Mouse (Mus musculus) neural tube, embryonic 11.5 days (tissue): ENCODE data around the gene Smim4. TPM values are rescaled to one million over a fixed set of nuclear protein-coding genes. Genes with fewer than 3 reads are reported as not detected.
A peak's percentile ranks its signal among the peaks of the same experiment; 100 is the strongest.

Experiments used
- ATAC-seq: fragments of 200-750 bp; cut with Nextera tagmentation; 2 replicates; pipeline ENCODE4 v1.8.0; 2017; ENCODE audit warnings: moderate number of reproducible peaks, mild to moderate bottlenecking, moderate TSS enrichment, moderate library complexity; ENCODE audit not compliant: insufficient read depth, low FRiP score, low TSS enrichment
- DNase-seq: peaks from one replicate; pipeline ENCODE4 v3.0.0-alpha.2; 2015; ENCODE audit warnings: low spot score
- H3K27ac ChIP-seq: fragments of 300-500 bp; sonication (generic); 2 replicates; pipeline ENCODE4 v1.5.1; 2014; ENCODE audit warnings: low read depth, mild to moderate bottlenecking, low read length
- H3K27me3 ChIP-seq: fragments of 300-500 bp; sonication (generic); 2 replicates; pipeline ENCODE4 v1.6.1; 2014; ENCODE audit warnings: mild to moderate bottlenecking, low read length, mixed read lengths; ENCODE audit not compliant: control insufficient read depth, insufficient read depth
- H3K36me3 ChIP-seq: fragments of 300-500 bp; sonication (generic); 2 replicates; pipeline ENCODE4 v1.6.1; 2014; ENCODE audit warnings: mild to moderate bottlenecking, low read length, moderate library complexity, mixed read lengths; ENCODE audit not compliant: control insufficient read depth, insufficient read depth
- H3K4me1 ChIP-seq: fragments of 300-500 bp; sonication (generic); 2 replicates; pipeline ENCODE4 v1.6.1; 2014; ENCODE audit warnings: low read length, mixed read lengths; ENCODE audit not compliant: control insufficient read depth, insufficient read depth
- H3K4me2 ChIP-seq: fragments of 300-500 bp; sonication (generic); 2 replicates; pipeline ENCODE4 v1.6.1; 2014; ENCODE audit warnings: low read depth, mild to moderate bottlenecking, moderate library complexity
- H3K4me3 ChIP-seq: fragments of 300-500 bp; sonication (generic); 2 replicates; pipeline ENCODE4 v1.5.1; 2014; ENCODE audit warnings: low read depth, low read length
- H3K9ac ChIP-seq: fragments of 300-500 bp; sonication (generic); 2 replicates; pipeline ENCODE4 v1.6.1; 2014; ENCODE audit warnings: mild to moderate bottlenecking, low read length
- H3K9me3 ChIP-seq: fragments of 300-500 bp; sonication (generic); 2 replicates; pipeline ENCODE4 v1.6.1; 2016; ENCODE audit warnings: low read length; ENCODE audit not compliant: control insufficient read depth
- WGBS: fragments of 180-500 bp; shearing (Covaris S2); extraction: QIAGEN DNeasy Blood & Tissue Kit; methylation state at CpG from one replicate; pipeline ENCODE4 v1.1.7; 2014; 5-methylcytosine and 5-hydroxymethylcytosine counted together
- polyA plus RNA-seq: library from polyadenylated mRNA; unstranded; fragments of >200 nt; fragmentation: Nextera tagmentation; extraction: Ambion mirVana; gene quantifications from 2 replicates; pipeline ENCODE4 v1.2.1, GENCODE M21; 2014

Smim4 gene
- polyA plus RNA-seq, 1 experiment from 2014 or later, result 62.5 TPM

- no peaks in the 10 kb centered on the region for H3K9me3 ChIP-seq
- no peaks in the 10 kb centered on the region for H3K27me3 ChIP-seq
- H3K4me3 ChIP-seq, result peak overlapping the region; percentile 95
- WGBS, result 0% methylated on average over 43 of the region's 43 CpGs
- H3K4me1 ChIP-seq, result peaks cover 22% of the 10 kb centered on the region
- H3K36me3 ChIP-seq, result peaks cover 14% of the 10 kb centered on the region
- H3K9ac ChIP-seq, result peak overlapping the region; percentile 90
- peak overlapping the region; percentile 87; the same call in 1 of the 2 replicates for H3K27ac ChIP-seq
- ATAC-seq (peak; percentile 16), DNase-seq (peak; percentile 56)
- peak overlapping the region; percentile 93 for H3K4me2 ChIP-seq
Observed at GRCm38 (mm10) chr14:31131272-31131821, 2.6 kb upstream of the Smim4 start.

GRCm38 (mm10) chr14:31130236-31131220 is 1.8 kb upstream of the Smim4 start, which contains the start of gene Nt5dc2:
Gene Nt5dc2, plus strand, starts transcription at chr14:31131053.
- Histone ChIP-seq H3K27me3 (no peaks in the 10 kb centered on the region), H3K36me3 (peaks cover 6% of the 10 kb centered on the region), H3K4me3 (peak within 1 kb of the TSS; percentile 95), H3K9ac (peak within 1 kb of the TSS; percentile 90), H3K27ac (peak within 1 kb of the TSS; percentile 87), H3K9me3 (no peaks in the 10 kb centered on the region), H3K4me2 (peak within 1 kb of the TSS; percentile 93), H3K4me1 (peaks cover 22% of the 10 kb centered on the region)
- WGBS, result 6% methylated on average over 52 of the region's 63 CpGs
- ATAC-seq, result peak; percentile 88
- peak; percentile 98 for DNase-seq

- peaks cover under 1% of the 10 kb centered on the region; the same call in 1 of the 2 replicates for H3K36me3 ChIP-seq
- peak overlapping the region; percentile 90 for H3K9ac ChIP-seq
- peaks cover 22% of the 10 kb centered on the region for H3K4me1 ChIP-seq
- ATAC-seq, result no peak
- no peak for DNase-seq
- no peaks in the 10 kb centered on the region for H3K27me3 ChIP-seq
- H3K27ac ChIP-seq, result peak overlapping the region; percentile 87
- peak overlapping the region; percentile 95 for H3K4me3 ChIP-seq
- peak overlapping the region; percentile 36 for H3K4me2 ChIP-seq
- H3K9me3 ChIP-seq, result no peaks in the 10 kb centered on the region
- 71% methylated on average over 15 of the region's 15 CpGs for WGBS
Observed at GRCm38 (mm10) chr14:31129326-31130235, 825 bp upstream of the Smim4 start.

GRCm38 (mm10) chr14:31128101-31128825 is 493 bp downstream of the Smim4 start:
- Histone ChIP-seq H3K9ac (peak overlapping the region; percentile 72), H3K4me2 (peak overlapping the region; percentile 80), H3K4me1 (peaks cover 21% of the 10 kb centered on the region), H3K36me3 (no peaks in the 10 kb centered on the region), H3K4me3 (peak overlapping the region; percentile 69), H3K27me3 (no peaks in the 10 kb centered on the region), H3K27ac (peak overlapping the region; percentile 63), H3K9me3 (no peaks in the 10 kb centered on the region)
- DNase-seq, result no peak
- no peak; the same call in 1 of the 2 replicates for ATAC-seq
- 3% methylated on average over 23 of the region's 23 CpGs for WGBS

- Histone ChIP-seq H3K4me2 (peak overlapping the region; percentile 19; the same call in 1 of the 2 replicates), H3K4me3 (no peak overlapping the region), H3K9ac (no peak overlapping the region), H3K4me1 (peaks cover 10% of the 10 kb centered on the region), H3K27me3 (no peaks in the 10 kb centered on the region), H3K27ac (no peak overlapping the region), H3K36me3 (no peaks in the 10 kb centered on the region), H3K9me3 (no peaks in the 10 kb centered on the region)
- DNase-seq, result no peak
- ATAC-seq, result no peak
- 92% methylated on average over 8 of the region's 8 CpGs for WGBS
Observed at GRCm38 (mm10) chr14:31126826-31127225, 1.9 kb downstream of the Smim4 start.

GRCm38 (mm10) chr14:31125106-31126075 is 3.4 kb downstream of the Smim4 start:
- Histone ChIP-seq H3K4me2 (no peak overlapping the region), H3K36me3 (no peaks in the 10 kb centered on the region)
- WGBS, result 59% methylated on average over 9 of the region's 9 CpGs

GRCm38 (mm10) chr14:31115522-31115921 is 13.2 kb downstream of the Smim4 start:
- ATAC-seq (no peak), DNase-seq (no peak)
- Histone ChIP-seq H3K9me3 (no peaks in the 10 kb centered on the region), H3K4me1 (no peaks in the 10 kb centered on the region), H3K4me2 (no peak overlapping the region), H3K27me3 (no peaks in the 10 kb centered on the region), H3K9ac (no peak overlapping the region), H3K36me3 (peaks cover 11% of the 10 kb centered on the region), H3K4me3 (no peak overlapping the region), H3K27ac (no peak overlapping the region)
- 86% methylated on average over 2 of the region's 2 CpGs for WGBS

More at GRCm38 (mm10) chr14:31125106-31126075, 3.4 kb downstream of the Smim4 start:
- H3K9ac ChIP-seq, result no peak overlapping the region
- H3K4me1 ChIP-seq, result peaks cover 9% of the 10 kb centered on the region; the same call in 1 of the 2 replicates
- DNase-seq (no peak), ATAC-seq (no peak)
- no peaks in the 10 kb centered on the region for H3K9me3 ChIP-seq
- H3K4me3 ChIP-seq, result no peak overlapping the region
- no peaks in the 10 kb centered on the region for H3K27me3 ChIP-seq
- H3K27ac ChIP-seq, result no peak overlapping the region
